9 mouse cellular contexts compared by ENCODE assay signal in the genomic region with DNA sequence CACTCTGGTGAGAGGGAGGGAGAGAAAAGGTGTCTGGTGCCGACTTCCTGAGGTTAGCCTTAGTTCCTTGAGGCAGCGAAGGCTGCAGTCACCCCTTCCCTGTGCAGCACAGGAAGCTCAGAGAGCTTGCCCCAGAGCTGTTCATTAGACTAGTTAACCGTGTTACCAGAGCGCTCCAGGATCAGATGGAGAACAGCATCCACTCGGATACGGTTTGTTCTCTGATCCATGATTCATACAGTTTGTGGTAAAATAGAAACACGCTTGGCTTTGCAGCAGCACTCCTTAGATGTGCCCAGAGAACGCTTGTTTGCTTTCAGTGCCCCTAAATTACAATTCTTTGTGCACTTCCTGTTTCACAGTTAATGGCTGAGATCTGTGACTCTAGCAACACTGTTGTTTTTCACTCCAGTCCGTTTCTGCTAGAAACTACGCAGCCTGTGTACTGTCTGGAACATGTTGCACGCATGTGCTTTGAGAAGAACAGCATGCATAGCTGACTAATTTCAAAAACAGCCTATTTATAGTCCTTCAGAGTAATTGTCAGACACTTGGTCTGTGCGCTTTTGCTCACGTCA.
DNase-seq lines count a peak whose midpoint lies in the region; ATAC-seq lines count a peak whose summit lies in the region.
"Had no signal": no experiment of that assay in that cellular context is flagged by ENCODE, and none has a peak within 500 bp of the region (broad histone marks: within the 10 kb centered on the region; RNA-seq: fewer than 3 reads in every experiment).

No protein-coding gene starts in this region.

- WGBS in forebrain, embryonic 15.5 days, result 69% methylated on average over 13 of the region's 13 CpGs
- WGBS in forebrain, embryonic 12.5 days, result 81% methylated on average over 13 of the region's 13 CpGs
- 66% methylated on average over 13 of the region's 13 CpGs for WGBS in neural tube, embryonic 13.5 days
- WGBS in intestine, embryonic 14.5 days, result 47% methylated on average over 13 of the region's 13 CpGs

- H3K4me2 ChIP-seq in forebrain, embryonic 15.5 days (replicated peaks), result no peak overlapping the region
- no peak overlapping the region for H3K4me2 ChIP-seq in forebrain, embryonic 12.5 days
- no peak overlapping the region for H3K4me2 ChIP-seq in neural tube, embryonic 13.5 days
- H3K4me2 ChIP-seq in intestine, embryonic 14.5 days (ENCODE audit: low read length), result peak overlapping the region; percentile 25; the same call in 1 of the 2 replicates
- H3K4me2 ChIP-seq: hindbrain, embryonic 15.5 days had no signal

- no peaks in the 10 kb centered on the region for H3K9me3 ChIP-seq in forebrain, embryonic 15.5 days
- no peaks in the 10 kb centered on the region for H3K9me3 ChIP-seq in forebrain, embryonic 12.5 days
- H3K9me3 ChIP-seq in neural tube, embryonic 13.5 days, result no peaks in the 10 kb centered on the region
- no peaks in the 10 kb centered on the region for H3K9me3 ChIP-seq in intestine, embryonic 14.5 days (ENCODE audit: control insufficient read depth, low read length)
- H3K9me3 ChIP-seq: hindbrain, embryonic 15.5 days had no signal

- no peak overlapping the region for H3K9ac ChIP-seq in forebrain, embryonic 15.5 days (replicated peaks)
- H3K9ac ChIP-seq in forebrain, embryonic 12.5 days, result no peak overlapping the region
- 0 out of 2 replicates have a peak overlapping the region, but pooled peaks have one; percentile 12 for H3K9ac ChIP-seq in neural tube, embryonic 13.5 days
- H3K9ac ChIP-seq in intestine, embryonic 14.5 days (ENCODE audit: low read length), result no peak overlapping the region
- H3K9ac ChIP-seq: hindbrain, embryonic 15.5 days had no signal

- no peaks in the 10 kb centered on the region for H3K36me3 ChIP-seq in forebrain, embryonic 15.5 days
- no peaks in the 10 kb centered on the region for H3K36me3 ChIP-seq in forebrain, embryonic 12.5 days (replicated peaks)
- H3K36me3 ChIP-seq in neural tube, embryonic 13.5 days, result no peaks in the 10 kb centered on the region
- H3K36me3 ChIP-seq in intestine, embryonic 14.5 days (ENCODE audit: control insufficient read depth, insufficient read depth, low read length), result no peaks in the 10 kb centered on the region
- H3K36me3 ChIP-seq: hindbrain, embryonic 15.5 days had no signal

- no peak overlapping the region for H3K4me3 ChIP-seq in forebrain, embryonic 15.5 days
- no peak overlapping the region for H3K4me3 ChIP-seq in forebrain, embryonic 12.5 days (replicated peaks)
- no peak overlapping the region for H3K4me3 ChIP-seq in neural tube, embryonic 13.5 days
- no peak overlapping the region for H3K4me3 ChIP-seq in intestine, embryonic 14.5 days (ENCODE audit: low read depth, low read length)
- H3K4me3 ChIP-seq: hindbrain, embryonic 15.5 days had no signal

- peak; percentile 49; the same call in 1 of the 2 replicates for ATAC-seq in forebrain, embryonic 15.5 days (replicated peaks)
- ATAC-seq in forebrain, embryonic 12.5 days (ENCODE audit: low FRiP score), result no peak
- ATAC-seq in neural tube, embryonic 13.5 days (ENCODE audit: low read depth), result no peak
- no peak for ATAC-seq in intestine, embryonic 14.5 days (replicated peaks; ENCODE audit: low FRiP score, low TSS enrichment, low read depth)
- ATAC-seq in megakaryocyte progenitor cell, adult 5-6 weeks (replicated peaks; ENCODE audit: poor library complexity), result peak; percentile 36

- no peak for DNase-seq in neural tube, embryonic 10.5 days (ENCODE audit: extremely low spot score, low spot score)
- DNase-seq in intestine, embryonic 14.5 days (ENCODE audit: low spot score), result peak; percentile 52
- no peak for DNase-seq in urinary bladder, postnatal 36 days (ENCODE audit: low spot score in 2 of 2)
- no peak for DNase-seq in frontal cortex, postnatal 25 days (ENCODE audit: low spot score in 2 of 2)

- H3K27ac ChIP-seq in forebrain, embryonic 15.5 days (replicated peaks), result peak overlapping the region; percentile 55
- H3K27ac ChIP-seq in forebrain, embryonic 12.5 days, result no peak overlapping the region
- peak overlapping the region; percentile 42; the same call in 1 of the 2 replicates for H3K27ac ChIP-seq in neural tube, embryonic 13.5 days (replicated peaks)
- peak overlapping the region; percentile 38; the same call in 1 of the 2 replicates for H3K27ac ChIP-seq in intestine, embryonic 14.5 days (ENCODE audit: low read depth)
- H3K27ac ChIP-seq: hindbrain, embryonic 15.5 days had no signal

- H3K27me3 ChIP-seq in forebrain, embryonic 15.5 days, result no peaks in the 10 kb centered on the region
- no peaks in the 10 kb centered on the region for H3K27me3 ChIP-seq in forebrain, embryonic 12.5 days
- H3K27me3 ChIP-seq in neural tube, embryonic 13.5 days, result no peaks in the 10 kb centered on the region
- H3K27me3 ChIP-seq in intestine, embryonic 14.5 days (replicated peaks; ENCODE audit: control insufficient read depth, insufficient read depth, low read length), result no peaks in the 10 kb centered on the region
- H3K27me3 ChIP-seq: hindbrain, embryonic 15.5 days had no signal

- peaks cover 18% of the 10 kb centered on the region for H3K4me1 ChIP-seq in forebrain, embryonic 15.5 days
- peaks cover 21% of the 10 kb centered on the region for H3K4me1 ChIP-seq in forebrain, embryonic 12.5 days
- H3K4me1 ChIP-seq in neural tube, embryonic 13.5 days (replicated peaks), result peaks cover 33% of the 10 kb centered on the region
- peaks cover 31% of the 10 kb centered on the region for H3K4me1 ChIP-seq in intestine, embryonic 14.5 days (replicated peaks; ENCODE audit: control insufficient read depth, insufficient read depth, low read length)

Comparison
In these comparisons a context has a peak if more than half of its experiments do, and no peak if none do; other contexts are left out.
1. ATAC-seq: peak in forebrain, embryonic 15.5 days (single experiment) and megakaryocyte progenitor cell, adult 5-6 weeks (single experiment); none in forebrain, embryonic 12.5 days (single experiment), neural tube, embryonic 13.5 days (single experiment) and intestine, embryonic 14.5 days (single experiment).